Mouse (Mus musculus) limb, embryonic 12.5 days (tissue): ENCODE measurements around the gene Dsn1. TPM values are rescaled to one million over a fixed set of nuclear protein-coding genes. Genes with fewer than 3 reads are reported as not detected.

Source experiments
- ATAC-seq: fragments of 200-750 bp; cut with Nextera tagmentation; 2 replicates; pipeline ENCODE4 v1.8.0; 2017; ENCODE audit warnings: low read depth, moderate TSS enrichment; ENCODE audit not compliant: insufficient number of reproducible peaks, insufficient read depth, low FRiP score, low TSS enrichment
- H3K27ac ChIP-seq: fragments of 300-500 bp; sonication (generic); 2 replicates; pipeline ENCODE4 v1.5.1; 2016; ENCODE audit warnings: mild to moderate bottlenecking, moderate library complexity
- H3K27me3 ChIP-seq: fragments of 300-500 bp; sonication (generic); 2 replicates; pipeline ENCODE4 v1.6.1; 2016; ENCODE audit warnings: mild to moderate bottlenecking, moderate library complexity
- H3K36me3 ChIP-seq: fragments of 300-500 bp; sonication (generic); 2 replicates; pipeline ENCODE4 v1.6.1; 2016; ENCODE audit warnings: mild to moderate bottlenecking, moderate library complexity
- H3K4me1 ChIP-seq: fragments of 300-500 bp; sonication (generic); replicated peaks from 2 replicates; pipeline ENCODE4 v1.6.1; 2016
- H3K4me2 ChIP-seq: fragments of 300-500 bp; sonication (generic); 2 replicates; pipeline ENCODE4 v1.6.1; 2016; ENCODE audit warnings: mild to moderate bottlenecking, moderate library complexity
- H3K4me3 ChIP-seq: fragments of 300-500 bp; sonication (generic); replicated peaks from 2 replicates; pipeline ENCODE4 v1.5.1; 2016; ENCODE audit warnings: mild to moderate bottlenecking
- H3K9ac ChIP-seq: fragments of 300-500 bp; sonication (generic); replicated peaks from 2 replicates; pipeline ENCODE4 v1.6.1; 2016; ENCODE audit warnings: mild to moderate bottlenecking, moderate library complexity
- H3K9me3 ChIP-seq: fragments of 300-500 bp; sonication (generic); 2 replicates; pipeline ENCODE4 v1.6.1; 2016; ENCODE audit warnings: mild to moderate bottlenecking, moderate library complexity
- WGBS: fragments of 180-500 bp; shearing (Covaris S2); methylation state at CpG from one replicate; pipeline ENCODE4 v1.1.7; 2016; 5-methylcytosine and 5-hydroxymethylcytosine counted together
- polyA plus RNA-seq: library from polyadenylated mRNA; unstranded; fragments of >200 nt; fragmentation: Nextera tagmentation; extraction: Ambion mirVana; gene quantifications from 2 replicates; pipeline ENCODE4 v1.2.1, GENCODE M21; 2016

Dsn1 gene
- polyA plus RNA-seq, 1 experiment from 2014 or later = 54.1 TPM

- Histone ChIP-seq H3K36me3 (peaks cover 100% of the 10 kb centered on the region), H3K27ac (no peak overlapping the region), H3K9me3 (peaks cover 10% of the 10 kb centered on the region), H3K9ac (no peak overlapping the region), H3K27me3 (no peaks in the 10 kb centered on the region), H3K4me2 (no peak overlapping the region), H3K4me3 (no peak overlapping the region), H3K4me1 (no peaks in the 10 kb centered on the region)
- 94% methylated on average over 16 of the region's 16 CpGs for WGBS
- no peak for ATAC-seq
Observed at GRCm38 (mm10) chr2:157021156-157021555, 14.2 kb upstream of the Dsn1 start.

- Histone ChIP-seq H3K4me3 (no peak overlapping the region), H3K9ac (no peak overlapping the region), H3K4me2 (no peak overlapping the region), H3K27me3 (no peaks in the 10 kb centered on the region), H3K9me3 (no peaks in the 10 kb centered on the region), H3K36me3 (peaks cover 100% of the 10 kb centered on the region), H3K27ac (no peak overlapping the region), H3K4me1 (no peaks in the 10 kb centered on the region)
- 91% methylated on average over 4 of the region's 4 CpGs for WGBS
- no peak for ATAC-seq
Observed at GRCm38 (mm10) chr2:157019228-157019627, 12.3 kb upstream of the Dsn1 start.

GRCm38 (mm10) chr2:157016529-157017270 lies 9.7 kb upstream of the Dsn1 start:
- Histone ChIP-seq H3K9ac (no peak overlapping the region), H3K36me3 (peaks cover 90% of the 10 kb centered on the region), H3K4me1 (peaks cover 3% of the 10 kb centered on the region; the same call in 1 of the 2 replicates), H3K27ac (no peak overlapping the region), H3K27me3 (no peaks in the 10 kb centered on the region), H3K4me2 (no peak overlapping the region), H3K9me3 (no peaks in the 10 kb centered on the region), H3K4me3 (no peak overlapping the region)
- ATAC-seq = no peak
- WGBS = 80% methylated on average over 18 of the region's 18 CpGs

- Histone ChIP-seq H3K4me2 (no peak overlapping the region), H3K27me3 (no peaks in the 10 kb centered on the region), H3K4me1 (peaks cover 24% of the 10 kb centered on the region), H3K4me3 (no peak overlapping the region), H3K9me3 (no peaks in the 10 kb centered on the region), H3K36me3 (peaks cover 48% of the 10 kb centered on the region), H3K9ac (no peak overlapping the region), H3K27ac (no peak overlapping the region)
- ATAC-seq = no peak
- 87% methylated on average over 6 of the region's 6 CpGs for WGBS
Observed at GRCm38 (mm10) chr2:157012341-157012740, 5.4 kb upstream of the Dsn1 start.

- Histone ChIP-seq H3K9me3 (no peaks in the 10 kb centered on the region), H3K27me3 (no peaks in the 10 kb centered on the region), H3K27ac (peak overlapping the region; percentile 64), H3K4me3 (no peak overlapping the region), H3K9ac (no peak overlapping the region), H3K36me3 (peaks cover 33% of the 10 kb centered on the region), H3K4me2 (no peak overlapping the region), H3K4me1 (peaks cover 28% of the 10 kb centered on the region)
- no peak for ATAC-seq
- WGBS = 35% methylated on average over 10 of the region's 11 CpGs
Observed at GRCm38 (mm10) chr2:157010634-157011310, 3.8 kb upstream of the Dsn1 start.

- no peaks in the 10 kb centered on the region for H3K9me3 ChIP-seq
- H3K4me3 ChIP-seq = no peak overlapping the region
- H3K36me3 ChIP-seq = peaks cover 28% of the 10 kb centered on the region
- no peak overlapping the region for H3K4me2 ChIP-seq
- peak overlapping the region; percentile 64 for H3K27ac ChIP-seq
- H3K27me3 ChIP-seq = no peaks in the 10 kb centered on the region
- H3K9ac ChIP-seq = no peak overlapping the region
- no peak for ATAC-seq
- peaks cover 31% of the 10 kb centered on the region for H3K4me1 ChIP-seq
Observed at GRCm38 (mm10) chr2:157010121-157010520, 3.2 kb upstream of the Dsn1 start.

- H3K27ac ChIP-seq = no peak overlapping the region
- H3K36me3 ChIP-seq = peaks cover 27% of the 10 kb centered on the region
- no peak overlapping the region for H3K4me2 ChIP-seq
- no peak for ATAC-seq
- H3K27me3 ChIP-seq = no peaks in the 10 kb centered on the region
- no peak overlapping the region for H3K9ac ChIP-seq
- H3K4me3 ChIP-seq = no peak overlapping the region
- H3K4me1 ChIP-seq = peaks cover 31% of the 10 kb centered on the region
- H3K9me3 ChIP-seq = no peaks in the 10 kb centered on the region
Observed at GRCm38 (mm10) chr2:157008509-157008908, 1.6 kb upstream of the Dsn1 start.

GRCm38 (mm10) chr2:157007234-157007596 lies 261 bp upstream of the Dsn1 start:
- H3K27ac ChIP-seq = peak overlapping the region; percentile 62
- no peaks in the 10 kb centered on the region for H3K27me3 ChIP-seq
- H3K4me1 ChIP-seq = peaks cover 31% of the 10 kb centered on the region
- H3K9ac ChIP-seq = peak overlapping the region; percentile 74
- peaks cover 31% of the 10 kb centered on the region for H3K36me3 ChIP-seq
- peak overlapping the region; percentile 63 for H3K4me3 ChIP-seq
- H3K9me3 ChIP-seq = no peaks in the 10 kb centered on the region
- no peak for ATAC-seq
- H3K4me2 ChIP-seq = peak overlapping the region; percentile 71
- WGBS = 35% methylated on average over 5 of the region's 5 CpGs

- no peak overlapping the region for H3K4me3 ChIP-seq
- no peak for ATAC-seq
- 89% methylated on average over 4 of the region's 4 CpGs for whole genome bisulfite sequencing
- H3K27ac ChIP-seq = no peak overlapping the region
- H3K4me1 ChIP-seq = peaks cover 6% of the 10 kb centered on the region
- H3K9me3 ChIP-seq = no peaks in the 10 kb centered on the region
- H3K4me2 ChIP-seq = no peak overlapping the region
- no peak overlapping the region for H3K9ac ChIP-seq
- H3K27me3 ChIP-seq = no peaks in the 10 kb centered on the region
- H3K36me3 ChIP-seq = peaks cover 62% of the 10 kb centered on the region
Observed at GRCm38 (mm10) chr2:157002321-157002720, 4.6 kb downstream of the Dsn1 start.

- Histone ChIP-seq H3K9ac (no peak overlapping the region), H3K4me2 (no peak overlapping the region), H3K4me3 (no peak overlapping the region), H3K27me3 (no peaks in the 10 kb centered on the region), H3K9me3 (no peaks in the 10 kb centered on the region), H3K27ac (no peak overlapping the region), H3K36me3 (peaks cover 77% of the 10 kb centered on the region), H3K4me1 (no peaks in the 10 kb centered on the region)
- ATAC-seq = no peak
- 87% methylated on average over 5 of the region's 5 CpGs for WGBS
Observed at GRCm38 (mm10) chr2:156998263-156998662, 8.7 kb downstream of the Dsn1 start.

- Histone ChIP-seq H3K9ac (no peak overlapping the region), H3K27me3 (no peaks in the 10 kb centered on the region), H3K36me3 (peaks cover 68% of the 10 kb centered on the region), H3K27ac (no peak overlapping the region), H3K4me3 (no peak overlapping the region), H3K4me2 (no peak overlapping the region), H3K9me3 (no peaks in the 10 kb centered on the region), H3K4me1 (no peaks in the 10 kb centered on the region)
- no peak for ATAC-seq
- WGBS = 67% methylated on average over 6 of the region's 6 CpGs
Observed at GRCm38 (mm10) chr2:156996576-156996975, 10.4 kb downstream of the Dsn1 start.
